Mouse (Mus musculus) cerebellum, adult 2 months (tissue): ENCODE data around the gene Smim24.

Source experiments
- CTCF ChIP-seq: fragments of 200-500 bp; IDR thresholded peaks from 2 replicates; pipeline ENCODE4 v1.5.1; 2011; ENCODE audit warnings: low read depth, mild to moderate bottlenecking, control low read depth, low read length, moderate library complexity, borderline replicate concordance; ENCODE audit not compliant: insufficient read depth
- POLR2A ChIP-seq: fragments of 200-500 bp; IDR thresholded peaks from 2 replicates; pipeline ENCODE4 v1.6.1; 2011; ENCODE audit warnings: low read length, control low read depth, borderline replicate concordance; ENCODE audit not compliant: insufficient read depth

GRCm38 (mm10) chr10:81410350-81410749, 17.5 kb downstream of the Smim24 start:
- TF ChIP-seq CTCF (no peak), POLR2A (no peak)
